Mouse (Mus musculus): ENCODE measurements around the gene Ccdc93.

Gene Ccdc93

GRCm38 (mm10) chr1:121447216-121447615, 16.4 kb downstream of the Ccdc93 start:
- in situ Hi-C loops (cut with MboI), result no loop called here

GRCm38 (mm10) chr1:121448166-121448565, 17.3 kb downstream of the Ccdc93 start:
- in situ Hi-C loops (cut with MboI), result no loop called here

DNA sequence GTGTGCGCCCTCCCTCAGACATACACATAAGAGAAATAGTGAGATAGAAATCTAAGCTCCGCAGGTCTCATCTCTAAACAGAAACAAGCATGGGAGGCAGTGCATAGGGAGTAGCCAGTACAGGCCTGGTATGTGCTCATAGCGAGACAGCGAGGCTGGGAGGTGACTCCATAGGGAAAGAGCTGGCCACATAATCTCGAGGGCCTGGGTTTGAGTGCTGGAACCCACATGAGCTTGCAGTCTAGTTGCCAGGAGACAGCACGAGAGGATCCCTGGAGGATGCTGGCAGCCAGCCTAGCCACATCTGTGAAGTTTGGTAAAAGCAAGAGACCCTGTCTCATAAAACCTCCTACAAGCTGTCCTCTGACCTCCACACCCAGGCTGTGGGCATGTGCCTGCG, 20.2 kb downstream of the Ccdc93 start:
- in situ Hi-C loops (cut with MboI), result no loop called here

DNA sequence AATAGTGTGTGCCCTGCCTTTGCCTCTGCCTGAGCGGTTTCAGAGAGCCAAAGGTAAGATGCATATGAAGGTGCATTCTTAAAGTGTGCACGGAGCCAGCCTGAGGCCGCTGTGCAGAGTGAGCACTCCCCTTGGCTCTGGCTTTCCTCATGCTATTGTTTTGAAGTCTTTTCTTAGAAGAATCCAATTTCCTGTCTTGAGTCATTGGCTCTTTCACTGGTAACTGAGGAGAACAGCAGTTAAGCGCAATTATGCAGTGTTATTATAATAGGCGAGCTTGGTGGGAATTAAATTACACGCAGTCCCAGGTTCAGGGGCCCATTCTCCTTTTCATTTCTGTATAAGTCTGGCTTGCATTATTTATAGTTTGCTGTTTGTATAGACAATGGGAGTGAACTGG, 21.6 kb downstream of the Ccdc93 start:
- in situ Hi-C loops (cut with MboI), result no loop called here

DNA sequence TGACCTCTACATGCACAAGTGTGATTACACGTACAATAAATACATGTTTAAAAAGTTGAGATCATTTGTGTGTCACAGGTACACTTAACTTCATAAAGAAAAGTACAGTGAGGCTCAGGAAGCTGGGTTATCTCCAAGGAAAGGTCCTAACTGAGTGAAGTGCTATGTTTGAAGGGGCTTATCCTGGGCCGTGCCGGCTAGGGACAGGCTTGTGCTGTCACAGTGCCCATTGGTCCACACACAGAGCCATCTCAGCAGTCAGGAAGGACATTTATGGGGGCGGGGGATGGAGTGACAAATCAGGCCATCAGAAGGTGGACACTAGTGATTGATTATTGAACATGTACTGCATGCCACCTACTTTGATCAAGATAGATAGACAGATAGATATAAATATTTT, 22.2 kb downstream of the Ccdc93 start:
- in situ Hi-C loops (cut with MboI), result no loop called here

GRCm38 (mm10) chr1:121454951-121455350, 24.1 kb downstream of the Ccdc93 start:
- in situ Hi-C loops (cut with MboI), result no loop called here

GRCm38 (mm10) chr1:121460077-121460476, 29.2 kb downstream of the Ccdc93 start:
- in situ Hi-C loops (cut with MboI), result no loop called here

DNA sequence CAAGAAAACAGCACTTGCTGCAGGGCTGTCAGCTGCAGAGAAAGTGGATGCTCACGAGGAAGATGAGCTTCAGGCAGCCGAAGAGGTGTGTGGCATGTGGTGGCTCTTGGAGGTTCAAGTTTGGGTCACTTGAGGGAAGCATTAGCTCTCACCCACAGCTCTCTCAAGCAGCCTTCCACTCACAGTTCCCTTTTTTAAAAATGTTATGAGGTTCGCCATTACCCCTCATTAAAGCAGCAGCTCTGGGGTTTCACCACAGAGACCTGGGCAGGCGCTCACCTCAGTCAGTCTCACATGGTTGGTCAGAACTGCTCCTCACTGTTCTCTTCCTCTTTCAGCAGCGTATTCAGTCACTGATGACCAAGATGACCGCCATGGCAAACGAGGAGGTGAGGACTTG, 31.0 kb downstream of the Ccdc93 start:
- in situ Hi-C loops (cut with MboI), result no loop called here

DNA sequence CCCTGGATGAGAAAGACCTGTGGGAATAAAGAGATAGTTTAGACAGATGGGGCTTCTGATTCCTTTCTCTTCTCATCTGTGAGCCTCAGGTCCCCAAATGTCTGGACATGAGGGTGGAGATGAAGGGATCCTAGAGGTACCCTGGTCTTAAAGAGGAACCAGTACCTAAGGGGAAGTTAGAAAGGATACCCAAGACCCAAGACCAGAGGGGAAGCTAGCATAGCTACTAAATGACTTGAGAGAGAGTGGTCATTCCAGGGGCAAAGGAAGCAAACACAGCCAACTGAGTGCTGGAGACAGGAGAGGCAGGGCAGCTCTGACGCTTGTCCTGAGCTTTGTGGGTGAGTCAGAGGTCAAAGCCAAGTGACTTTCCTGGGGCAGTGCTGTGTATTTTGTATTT, 31.8 kb downstream of the Ccdc93 start:
- in situ Hi-C loops (cut with MboI), result no loop called here

DNA sequence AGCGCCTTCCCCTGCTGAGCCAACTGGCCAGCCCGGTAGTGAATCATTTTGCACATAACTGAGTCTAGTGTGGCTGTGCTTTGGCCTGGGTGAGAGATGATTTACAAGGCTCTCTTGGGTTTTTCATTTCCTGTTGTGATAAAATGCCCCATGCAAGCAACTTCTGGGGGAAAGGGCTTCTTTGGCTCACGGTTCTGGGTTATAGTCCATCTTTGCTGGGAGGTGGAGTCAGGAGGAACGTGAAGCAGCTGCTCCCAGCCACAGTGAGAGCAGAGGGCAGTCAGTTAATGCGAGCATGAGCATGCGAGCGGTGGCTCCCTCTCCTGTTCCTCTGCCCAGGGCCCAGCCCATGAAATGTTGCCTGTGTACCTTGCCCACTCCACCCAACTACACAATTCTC, 33.0 kb downstream of the Ccdc93 start:
- in situ Hi-C loops (cut with MboI), result no loop called here

DNA sequence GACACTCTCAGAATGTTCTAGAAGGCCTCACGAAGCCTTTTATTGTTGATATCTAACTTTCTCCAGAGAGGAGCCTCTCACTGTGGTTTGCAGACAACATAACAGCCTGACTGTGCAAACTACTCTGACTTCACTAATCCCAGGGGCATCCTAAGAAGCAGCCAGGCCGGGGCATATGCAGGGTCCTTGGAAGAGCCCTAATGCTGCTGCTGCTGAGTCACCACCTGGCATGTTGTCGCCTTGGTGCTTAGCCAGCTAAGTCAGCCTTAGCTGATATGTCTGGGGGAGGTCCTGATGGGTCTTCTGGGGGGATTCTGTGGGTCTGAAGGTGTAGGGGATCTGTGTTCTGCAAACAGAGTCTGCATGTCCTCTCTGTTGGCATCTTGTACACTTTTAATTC, 35.4 kb downstream of the Ccdc93 start:
- in situ Hi-C loops (cut with MboI), result no loop called here

GRCm38 (mm10) chr1:121468271-121468670, 37.4 kb downstream of the Ccdc93 start:
- in situ Hi-C loops (cut with MboI), result no loop called here

- in situ Hi-C loops (cut with MboI), result no loop called here
These were observed 40.7 kb downstream of the Ccdc93 start for GRCm38 (mm10) chr1:121471503-121471902.

GRCm38 (mm10) chr1:121477716-121478115, 46.9 kb downstream of the Ccdc93 start:
- in situ Hi-C loops (cut with MboI), result no loop called here

DNA sequence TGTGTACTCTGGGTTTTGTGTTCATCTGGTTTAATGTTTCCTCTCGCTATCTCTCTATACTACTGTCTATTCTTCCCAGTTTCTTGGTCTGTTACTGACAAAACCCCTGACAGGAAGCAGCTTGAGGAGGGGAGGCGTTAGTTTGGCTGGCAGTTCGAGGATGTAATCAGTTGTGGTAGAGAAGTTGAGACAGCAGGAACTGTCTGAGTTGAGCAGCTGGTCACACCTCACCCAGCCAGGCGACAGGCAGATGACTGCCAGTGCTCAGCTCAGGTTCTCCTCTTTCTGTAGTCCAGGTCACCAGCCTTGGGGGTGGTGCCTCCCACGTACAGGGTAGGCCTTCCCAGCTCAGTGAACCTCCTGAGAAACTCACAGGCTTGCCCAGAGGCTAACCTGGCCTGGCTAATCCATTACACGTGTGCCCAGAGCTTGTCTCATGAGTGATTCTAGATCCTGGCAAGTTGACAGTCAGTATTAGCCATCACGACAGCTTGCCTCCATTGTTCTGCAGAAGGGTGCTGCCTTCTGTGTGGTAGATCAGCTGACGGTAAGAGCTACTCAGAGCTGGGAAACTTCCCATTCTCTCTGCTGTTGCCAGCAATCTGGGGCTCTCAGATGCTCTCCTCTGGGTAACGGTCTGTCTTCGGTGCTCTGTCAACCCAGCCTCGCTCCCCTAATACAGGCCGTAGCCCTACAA, 47.6 kb downstream of the Ccdc93 start:
- in situ Hi-C loops (cut with MboI), result no loop called here

DNA sequence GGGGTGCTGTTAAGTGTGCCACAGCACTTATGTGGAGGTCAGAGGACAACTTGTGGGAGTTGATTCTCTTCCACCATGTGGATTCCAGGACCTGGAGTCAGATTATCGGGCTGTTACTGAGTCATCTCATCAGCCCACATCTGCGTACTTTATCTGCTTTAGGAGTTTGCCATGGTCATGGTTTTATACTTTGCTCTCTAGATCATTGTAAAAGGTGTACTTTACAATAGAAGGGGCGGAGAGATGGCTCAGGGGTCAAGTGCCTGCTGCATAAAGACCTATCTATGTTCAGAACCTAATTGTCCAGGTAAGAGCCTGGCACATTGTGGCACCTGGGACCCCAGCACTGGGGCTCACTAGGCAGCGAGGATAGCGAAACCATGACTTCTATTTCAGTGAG, 48.6 kb downstream of the Ccdc93 start:
- in situ Hi-C loops (cut with MboI), result no loop called here

DNA sequence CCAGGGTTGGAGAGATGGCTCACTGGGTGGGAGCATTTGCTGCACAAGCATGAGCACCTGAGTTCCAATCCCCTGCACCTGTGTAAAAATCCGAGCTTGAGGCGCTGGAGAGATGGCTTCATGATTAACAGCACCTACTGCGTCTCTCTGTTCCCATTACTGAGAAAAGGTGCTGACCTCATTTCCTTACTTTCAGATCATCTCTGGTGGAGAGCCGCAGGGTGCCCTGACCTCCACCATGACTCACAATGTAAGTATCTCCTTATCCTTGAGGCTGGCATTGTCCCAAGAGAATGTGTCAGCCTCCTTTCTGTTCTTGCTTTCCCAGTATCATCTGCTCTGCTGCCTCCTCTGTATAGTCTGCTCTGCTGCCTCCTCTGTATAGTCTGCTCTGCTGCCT, 52.2 kb downstream of the Ccdc93 start:
- in situ Hi-C loops (cut with MboI), result no loop called here

DNA sequence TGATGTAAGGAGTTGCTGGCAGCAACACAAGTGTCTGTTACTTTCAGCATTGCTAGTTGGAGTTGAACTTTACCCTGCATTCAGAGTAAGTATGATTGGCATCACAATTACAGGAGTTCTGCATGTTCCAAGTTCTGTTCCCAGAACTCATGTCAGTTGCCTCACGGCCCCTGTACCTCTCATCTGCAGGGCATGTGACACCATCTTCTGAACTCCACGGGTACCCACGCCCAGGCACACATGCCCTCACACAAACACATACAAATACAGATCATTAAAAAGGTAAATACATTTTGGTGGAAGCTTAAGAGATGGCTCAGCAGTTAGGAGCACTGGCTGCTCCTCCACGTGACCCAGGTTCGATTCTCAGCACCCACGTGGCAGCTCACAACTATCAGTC, 56.0 kb downstream of the Ccdc93 start:
- in situ Hi-C loops (cut with MboI), result no loop called here

DNA sequence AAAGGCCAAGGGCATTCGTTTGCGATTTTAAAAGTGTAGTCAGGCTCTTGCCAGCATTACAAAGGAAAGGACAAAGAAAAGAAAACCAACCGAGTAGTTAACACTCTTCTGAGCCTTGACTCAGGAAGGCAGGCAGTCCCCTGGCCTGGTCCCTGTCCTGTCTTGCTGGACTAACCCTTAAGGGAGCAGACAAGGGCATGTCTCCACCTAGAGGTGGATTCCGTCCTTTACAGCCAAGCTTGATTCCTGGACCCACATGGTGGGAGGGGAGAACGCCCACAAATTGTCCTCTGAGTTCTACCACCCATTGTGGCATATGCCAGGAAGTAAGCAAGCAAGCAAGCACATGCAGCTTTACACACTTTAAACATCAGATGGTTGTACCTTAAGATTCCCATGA, 59.4 kb downstream of the Ccdc93 start:
- in situ Hi-C loops (cut with MboI), result no loop called here

GRCm38 (mm10) chr1:121497093-121497492, 66.2 kb downstream of the Ccdc93 start:
- in situ Hi-C loops (cut with MboI), result no loop called here

GRCm38 (mm10) chr1:121508729-121509128, 77.9 kb downstream of the Ccdc93 start:
- in situ Hi-C loops (cut with MboI), result no loop called here

GRCm38 (mm10) chr1:121510420-121511140, 79.7 kb downstream of the Ccdc93 start:
- in situ Hi-C loops (cut with MboI), result no loop called here

- in situ Hi-C loops (cut with MboI), result no loop called here
These were observed 80.3 kb downstream of the Ccdc93 start for GRCm38 (mm10) chr1:121511186-121511585.

GRCm38 (mm10) chr1:121511966-121512365, 81.1 kb downstream of the Ccdc93 start:
- in situ Hi-C loops (cut with MboI), result no loop called here
